Mouse (Mus musculus) layer of hippocampus, adult 8-10 months (tissue): ENCODE results near the gene Srl. TPM values are rescaled to one million over a fixed set of nuclear protein-coding genes. Genes with fewer than 3 reads are reported as not detected.

Source experiments
- DNase-seq, 2 experiments: peaks; one replicate each; pipeline ENCODE4 v3.0.0; 2022; ENCODE audit warnings: low spot score in 2 of 2
- total RNA-seq, 4 experiments: library from RNA; stranded (reverse); gene quantifications; 2 replicates each; pipeline ENCODE4 v1.2.4; 2022

Gene Srl
- total RNA-seq, 4 experiments from 2014 or later, result 10.4 to 14.5 (median 11.2) TPM

DNA sequence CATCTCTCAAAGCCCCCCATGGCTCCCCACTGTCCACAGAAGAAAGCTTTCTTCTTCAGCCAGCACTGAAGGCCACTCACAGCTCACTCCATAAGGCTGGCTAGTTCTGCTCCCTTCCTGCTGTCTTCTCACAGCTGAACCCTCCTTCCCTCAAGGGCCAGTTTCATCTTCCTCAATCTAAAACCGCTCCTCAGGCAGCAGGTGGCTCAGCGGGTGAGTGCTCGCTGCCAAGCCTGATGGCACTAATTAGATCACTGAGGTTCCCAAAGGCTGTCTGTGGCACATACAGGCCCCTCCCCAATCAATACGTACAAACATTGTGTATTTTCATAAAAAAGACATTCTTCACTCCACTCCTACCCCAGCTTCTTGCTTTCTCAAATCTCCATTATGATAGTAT lies 22.5 kb downstream of the Srl start:
- DNase-seq, result no peak

DNA sequence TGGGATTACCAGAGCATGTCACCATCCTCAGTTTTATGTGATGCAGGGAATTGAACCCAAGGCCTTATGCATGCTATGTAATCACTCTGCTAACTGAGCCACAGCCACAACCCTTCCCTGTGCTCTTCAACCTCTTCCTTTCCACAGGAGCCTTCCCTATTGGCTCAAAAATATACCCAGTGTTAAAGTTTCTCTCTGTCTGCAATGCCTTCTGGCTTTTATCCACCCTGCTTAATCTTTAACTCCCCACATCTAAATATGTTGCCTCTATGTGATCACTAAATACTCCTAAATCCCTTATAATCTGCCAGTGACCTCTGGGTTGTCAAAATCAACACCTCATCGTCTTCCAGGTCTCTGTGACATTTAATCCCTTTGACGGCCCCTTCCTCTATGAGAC lies 23.7 kb downstream of the Srl start:
- no peak for DNase-seq

DNA sequence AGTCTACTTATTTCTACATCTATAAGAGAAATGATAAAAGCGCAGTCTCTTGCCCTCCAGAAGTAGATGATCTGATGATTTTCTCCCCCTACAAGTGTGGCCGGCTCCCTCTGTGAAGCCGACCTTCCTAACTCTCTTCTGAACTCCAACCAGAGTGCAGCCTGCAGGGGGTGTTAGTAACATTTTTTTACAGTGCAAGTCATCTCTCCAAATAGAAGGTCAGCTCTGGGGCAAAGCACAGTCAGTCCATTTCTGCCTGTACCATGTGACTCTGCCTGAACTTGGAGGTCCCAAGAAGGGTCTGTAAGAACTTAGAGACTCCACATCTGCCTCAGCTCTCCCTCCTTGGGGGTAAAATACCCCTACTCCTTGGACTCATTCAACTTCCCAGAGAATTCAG lies 27.2 kb downstream of the Srl start:
- no peak for DNase-seq

DNA sequence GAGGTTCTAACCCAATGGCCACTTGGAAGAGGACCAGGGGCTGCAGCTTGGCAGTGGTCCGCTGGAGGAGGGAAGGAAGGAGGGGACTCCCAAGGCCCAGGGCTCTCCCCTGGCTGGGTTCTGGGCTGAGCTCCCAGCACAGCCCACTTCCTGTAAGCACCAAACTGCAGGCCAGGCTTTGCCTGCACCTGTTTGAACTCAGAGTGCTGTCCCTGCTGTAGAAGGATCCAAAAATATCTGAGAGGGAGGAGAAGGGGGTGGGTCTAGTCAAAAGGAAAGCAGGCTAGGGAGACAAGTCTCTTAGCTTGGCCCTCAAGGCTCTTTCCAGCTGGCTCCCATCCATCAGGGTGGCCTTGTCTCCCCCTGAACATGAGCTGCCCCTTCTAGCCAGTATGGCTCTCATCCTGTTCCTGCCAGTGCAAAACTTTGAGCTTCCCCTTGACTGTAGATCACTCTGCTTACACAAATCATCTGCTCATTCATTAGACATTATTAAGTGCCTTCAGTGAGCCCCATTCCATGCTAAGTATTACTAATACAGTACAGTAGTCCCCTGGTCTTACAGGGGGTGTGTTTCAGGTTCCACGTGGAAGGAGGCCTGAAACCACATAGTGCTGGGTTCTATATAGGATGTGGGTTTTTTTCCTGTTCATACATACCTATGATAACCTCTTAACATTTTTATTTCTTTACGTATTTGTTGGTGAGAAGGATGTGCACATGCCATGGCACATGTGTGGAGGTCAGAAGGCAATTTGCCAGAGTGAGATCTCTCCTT lies 28.8 kb downstream of the Srl start:
- no peak for DNase-seq

DNA sequence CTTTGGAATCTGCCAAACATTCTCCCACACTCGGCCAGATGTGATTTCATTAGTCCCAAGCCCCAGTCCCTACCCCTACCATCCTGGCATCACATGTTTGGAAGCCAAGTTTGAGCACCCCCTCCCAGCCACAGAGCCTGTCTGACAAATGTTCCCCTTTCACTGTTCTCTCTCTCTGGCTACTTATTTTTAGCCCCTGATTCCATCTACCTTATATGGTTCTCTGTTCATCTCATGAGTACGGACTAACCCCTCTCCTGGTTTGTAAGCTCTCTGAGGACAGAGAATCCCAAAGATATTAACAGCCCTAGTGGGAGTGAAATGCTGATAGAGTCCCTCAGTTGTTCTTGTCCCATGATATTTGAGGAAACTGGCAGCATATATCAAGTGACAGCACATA lies 30.2 kb downstream of the Srl start:
- peak in 1 of 2 experiments; percentile 38 for DNase-seq

DNA sequence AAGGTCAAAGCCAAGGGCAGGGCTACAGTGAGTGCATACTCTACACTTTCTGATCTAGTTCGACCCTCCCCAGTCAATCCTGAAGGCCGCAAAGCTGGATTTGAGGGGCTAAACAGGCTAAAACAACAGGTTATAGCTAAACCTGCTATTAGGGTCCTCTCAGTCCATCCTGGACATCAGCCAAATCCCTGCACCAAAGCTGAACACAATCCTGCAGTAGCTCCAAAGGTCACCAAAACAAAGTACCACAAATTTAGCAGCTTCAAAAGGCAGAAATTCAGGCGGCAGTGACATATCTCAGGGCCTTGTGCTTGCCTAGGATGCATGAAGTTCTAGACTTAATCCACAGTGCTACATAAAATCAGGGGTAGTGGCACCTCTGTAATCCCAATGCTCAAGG lies 35.4 kb downstream of the Srl start:
- DNase-seq, result no peak

DNA sequence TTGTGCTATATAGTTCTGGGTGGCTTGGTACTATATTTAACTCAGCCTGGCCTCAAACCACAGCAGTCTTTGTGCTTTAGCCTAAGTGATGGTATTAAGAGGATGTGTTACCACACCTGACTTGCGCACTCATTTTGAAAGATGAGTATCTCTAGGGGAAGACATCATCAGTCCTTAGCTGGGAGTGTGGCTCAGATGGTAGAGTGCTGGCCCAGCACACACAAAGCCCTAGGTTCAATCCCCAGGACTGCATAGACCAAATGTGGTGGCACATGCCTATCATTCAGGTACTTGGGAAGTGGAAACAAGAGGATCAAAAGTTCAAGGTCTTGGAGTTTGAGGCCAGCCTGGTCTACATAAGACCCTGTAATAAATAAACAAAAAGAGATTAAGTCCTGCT lies 38.1 kb downstream of the Srl start:
- DNase-seq, result no peak

DNA sequence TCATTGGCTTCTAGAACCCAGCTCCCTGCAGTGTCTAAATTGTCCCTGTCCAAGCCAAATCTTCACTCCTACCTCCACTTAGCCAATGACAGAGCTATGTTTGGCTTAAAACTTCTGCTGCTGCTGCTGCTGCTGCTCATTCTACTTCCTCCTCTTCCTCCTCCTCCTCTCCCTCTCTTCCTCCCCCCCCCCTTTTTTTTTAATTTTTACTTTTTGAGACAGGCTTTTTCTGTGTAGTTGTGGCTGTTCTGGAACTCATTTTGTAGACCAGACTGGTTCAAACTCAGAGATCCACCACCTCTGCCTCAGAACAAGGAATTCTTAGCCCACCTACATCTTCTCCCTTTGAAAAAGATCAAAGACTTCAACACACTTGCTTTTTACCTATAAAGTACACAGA lies 39.0 kb downstream of the Srl start:
- DNase-seq, result no peak

DNA sequence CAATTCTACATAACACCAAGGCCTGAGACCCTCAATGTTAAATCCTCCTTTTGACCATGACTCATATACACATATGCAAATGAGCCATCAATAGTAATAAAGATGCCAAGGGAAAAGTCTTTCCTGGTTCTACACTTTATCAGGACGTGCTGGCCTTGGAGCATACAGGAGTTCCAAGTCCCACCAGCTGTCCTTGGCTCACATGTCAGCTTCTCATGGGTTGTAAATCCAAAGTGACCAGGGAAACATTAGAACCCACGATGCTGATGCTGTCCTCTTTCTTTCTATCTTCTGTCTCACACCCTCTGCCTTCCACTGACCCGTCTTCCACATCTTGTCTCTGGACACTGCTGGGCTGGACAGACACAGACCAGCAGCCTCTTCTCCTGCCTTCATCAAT lies 39.9 kb downstream of the Srl start:
- DNase-seq, result no peak

DNA sequence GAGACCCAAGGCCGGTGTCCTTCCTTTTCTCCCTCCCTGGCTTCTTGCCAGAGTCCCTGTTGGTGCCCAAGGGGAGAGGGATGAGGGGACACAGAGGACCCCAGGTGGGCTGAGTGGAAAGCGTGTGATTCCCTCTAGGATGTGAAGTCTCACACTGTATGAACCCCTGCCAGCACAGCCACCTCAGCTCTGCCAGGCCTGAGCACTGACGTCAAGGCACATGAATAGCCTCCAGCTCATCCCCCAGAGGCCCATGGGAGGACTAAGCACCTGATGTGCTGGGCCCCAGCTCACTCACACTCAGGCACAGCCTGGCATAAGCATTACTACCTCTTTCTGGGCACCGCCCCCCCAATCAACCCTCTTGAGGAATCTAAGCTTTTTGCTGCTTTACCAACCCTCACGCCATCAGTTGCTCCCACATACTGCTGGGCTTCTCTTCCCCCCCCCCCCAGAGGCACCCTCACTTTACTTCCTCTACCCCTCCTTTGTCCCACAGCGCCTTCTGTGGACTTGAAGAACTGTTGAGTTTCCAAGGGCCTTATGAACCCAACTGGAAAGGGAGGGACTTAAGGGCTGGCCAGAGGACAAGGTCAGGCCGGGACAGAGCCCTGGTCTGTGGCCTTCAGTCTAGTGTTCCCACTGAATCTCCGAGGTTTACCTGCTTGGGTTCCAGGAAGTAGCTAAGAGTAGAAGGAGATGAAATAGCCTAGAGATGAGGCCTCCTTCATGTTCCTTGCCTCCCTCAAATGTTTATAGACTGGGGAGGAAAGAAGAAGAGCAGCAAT lies 40.8 kb downstream of the Srl start:
- no peak for DNase-seq

DNA sequence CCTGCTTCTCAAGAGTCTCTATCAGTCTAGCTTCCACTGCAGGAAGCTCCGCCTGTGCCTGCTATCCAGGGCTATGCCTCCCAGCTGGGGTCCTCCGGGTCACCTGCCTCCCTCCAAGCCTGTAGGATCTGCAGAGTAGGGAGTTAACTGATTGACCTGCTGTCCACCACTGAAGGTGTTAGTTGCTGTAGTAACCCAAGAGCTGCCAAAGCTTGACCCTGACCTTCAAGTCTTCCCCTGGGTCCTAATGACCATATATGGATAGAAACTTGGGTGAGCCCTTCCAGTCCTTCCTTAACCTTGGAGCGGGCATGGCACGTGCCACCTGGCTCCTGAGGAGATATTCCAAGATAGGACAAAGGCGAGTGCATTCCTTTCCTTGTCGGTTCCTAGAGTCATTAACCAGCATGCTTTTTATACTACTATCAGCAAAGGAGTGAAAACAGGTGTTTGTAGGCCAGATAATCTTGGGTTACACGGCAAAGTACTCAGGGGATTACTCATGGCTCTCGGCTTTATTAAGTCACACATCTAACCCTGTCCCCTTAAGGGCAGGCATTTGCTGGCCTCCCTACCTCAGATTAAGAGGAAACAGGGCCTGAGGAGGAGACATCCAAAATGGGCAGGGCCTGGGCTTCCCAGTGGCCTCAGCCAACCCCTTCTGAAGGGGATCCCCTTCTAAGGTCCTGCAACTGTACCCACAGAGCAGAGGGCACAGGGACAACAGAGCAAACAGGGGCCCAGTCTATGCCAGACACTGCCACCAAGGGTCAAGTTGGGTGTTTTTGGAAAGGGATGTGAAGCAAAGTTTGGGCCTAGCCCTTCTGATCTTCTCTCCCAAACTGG lies 43.6 kb downstream of the Srl start:
- no peak for DNase-seq

DNA sequence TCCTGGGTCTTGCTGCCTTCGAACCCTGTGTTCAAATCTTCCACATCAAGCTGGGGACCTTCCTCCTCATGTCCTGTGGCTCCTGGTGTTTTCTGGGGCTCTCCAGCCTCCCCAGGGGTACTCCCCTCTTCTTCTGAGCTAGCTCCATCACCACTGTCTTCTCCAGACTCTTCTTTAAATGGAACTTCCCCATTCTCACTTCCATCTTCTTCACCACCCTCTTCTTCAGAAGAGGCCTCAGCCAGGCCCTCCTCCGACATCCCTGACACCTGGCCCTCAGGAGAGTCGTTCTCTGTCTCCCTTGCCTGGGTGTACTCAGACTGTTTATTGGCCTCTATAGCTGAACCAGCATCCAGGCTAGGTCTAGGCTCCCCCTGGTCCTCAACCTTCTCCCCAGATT lies 45.1 kb downstream of the Srl start:
- DNase-seq, result no peak

DNA sequence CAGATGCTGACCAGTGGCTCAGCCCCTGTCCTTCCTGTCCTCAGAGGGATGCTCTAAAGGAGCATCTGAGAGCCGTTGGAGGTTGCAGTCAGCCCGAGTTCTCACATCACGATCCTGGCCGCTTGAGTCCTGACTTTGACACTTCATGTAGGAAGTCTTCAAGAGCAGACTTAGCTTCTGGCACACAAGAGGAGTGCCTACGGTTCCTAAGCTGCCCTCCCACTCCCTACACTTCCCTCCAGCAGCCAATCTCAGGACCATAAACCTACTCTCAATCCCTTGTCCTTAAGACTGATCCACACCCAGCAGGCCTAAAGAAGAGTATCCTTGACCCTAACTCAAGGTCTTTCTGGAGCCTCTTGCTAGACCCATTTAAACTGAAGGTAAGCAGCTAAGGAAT lies 45.8 kb downstream of the Srl start:
- peak in 1 of 2 experiments; percentile 61 for DNase-seq

DNA sequence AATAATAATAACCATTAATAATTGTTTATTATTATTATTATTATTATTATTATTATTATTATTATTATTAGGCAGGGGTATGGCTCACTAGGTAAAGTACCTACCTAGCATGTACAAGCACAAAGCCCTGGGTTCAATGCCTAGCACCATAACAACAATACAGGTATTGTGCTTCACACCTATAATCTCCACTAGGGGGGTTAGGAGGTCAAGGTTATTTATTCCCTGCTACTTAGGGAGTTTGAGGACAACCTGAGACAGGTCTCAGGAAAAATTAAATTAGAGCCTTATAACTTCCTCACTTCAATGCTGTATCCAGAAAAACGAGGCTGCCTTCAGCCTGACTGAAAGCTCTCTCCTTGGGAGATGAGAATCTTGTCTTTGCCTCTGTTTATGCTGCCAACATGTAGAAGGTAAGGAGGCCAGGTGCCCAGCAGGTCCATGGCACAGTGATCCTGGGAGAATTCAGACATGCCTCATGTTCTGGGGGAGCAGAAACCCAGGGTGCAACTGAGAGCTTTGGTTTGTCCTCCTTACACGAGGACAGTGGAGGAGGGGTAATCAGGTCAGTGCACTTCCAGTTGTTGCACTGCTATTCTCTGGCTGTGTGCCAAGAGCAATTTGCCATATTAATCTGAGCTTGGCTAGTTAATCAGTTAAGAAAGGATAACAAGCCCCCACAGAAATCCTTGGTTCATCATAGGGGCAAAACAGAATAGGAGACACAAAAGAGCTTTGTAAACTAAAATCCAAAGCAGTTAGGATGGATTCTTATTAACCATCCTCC lies 48.6 kb downstream of the Srl start:
- no peak for DNase-seq

DNA sequence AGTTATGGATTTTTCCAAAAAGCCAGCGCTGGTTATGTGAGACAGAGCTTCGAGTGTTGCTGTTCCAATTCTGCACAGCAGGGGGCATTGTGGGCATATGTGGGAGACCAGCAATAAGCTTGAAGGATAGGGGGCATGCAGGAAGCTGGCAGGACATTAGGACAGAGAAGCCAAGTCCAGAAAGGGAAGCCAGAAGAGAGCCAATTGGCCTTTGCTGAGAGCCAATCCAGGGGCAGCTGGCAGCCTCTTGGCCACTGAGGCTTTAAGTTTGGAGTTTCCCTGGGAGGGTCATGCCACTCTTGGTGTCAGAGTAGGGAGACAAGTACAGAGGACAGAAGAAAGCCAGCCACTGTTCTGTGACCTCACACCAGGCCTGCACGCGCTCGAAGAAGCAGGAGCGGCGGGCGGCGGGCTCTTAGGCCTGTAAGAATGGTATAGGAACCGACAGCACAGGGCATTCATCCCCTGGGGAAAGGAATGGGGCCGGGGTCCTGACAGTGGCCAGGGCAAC lies 52.4 kb downstream of the Srl start:
- peak; percentile 92 to 99 for DNase-seq

DNA sequence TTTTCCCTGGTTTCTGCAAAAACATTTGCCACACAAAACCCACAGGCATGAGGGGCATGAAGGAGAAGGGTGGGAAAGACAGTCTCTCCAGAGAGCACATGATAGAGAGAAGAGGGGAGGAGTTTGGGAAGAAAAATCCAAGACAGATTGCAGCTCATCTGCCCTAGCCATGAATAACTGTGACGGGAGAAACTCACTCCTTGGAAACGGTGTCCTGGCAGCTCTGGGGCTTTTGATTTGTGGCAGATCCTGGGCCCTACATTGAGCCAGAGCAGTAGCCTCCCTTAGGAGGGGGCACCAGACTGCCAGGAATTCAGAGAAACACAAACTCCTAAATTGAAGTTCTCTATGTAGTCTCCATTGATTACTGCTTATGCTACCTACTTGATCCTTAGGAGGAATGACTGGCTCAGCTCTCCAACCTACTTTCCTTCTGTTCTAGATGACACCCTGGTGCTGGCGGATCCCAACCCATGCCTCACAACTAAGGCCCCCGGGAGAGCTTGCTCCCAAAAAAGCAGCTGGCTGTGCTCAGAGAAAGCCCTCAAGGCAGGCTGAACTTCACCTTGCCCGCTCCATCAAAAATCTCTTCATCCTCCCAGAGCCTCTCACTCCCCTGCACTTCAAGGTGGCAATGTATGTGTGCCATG lies 60.9 kb downstream of the Srl start:
- no peak for DNase-seq

DNA sequence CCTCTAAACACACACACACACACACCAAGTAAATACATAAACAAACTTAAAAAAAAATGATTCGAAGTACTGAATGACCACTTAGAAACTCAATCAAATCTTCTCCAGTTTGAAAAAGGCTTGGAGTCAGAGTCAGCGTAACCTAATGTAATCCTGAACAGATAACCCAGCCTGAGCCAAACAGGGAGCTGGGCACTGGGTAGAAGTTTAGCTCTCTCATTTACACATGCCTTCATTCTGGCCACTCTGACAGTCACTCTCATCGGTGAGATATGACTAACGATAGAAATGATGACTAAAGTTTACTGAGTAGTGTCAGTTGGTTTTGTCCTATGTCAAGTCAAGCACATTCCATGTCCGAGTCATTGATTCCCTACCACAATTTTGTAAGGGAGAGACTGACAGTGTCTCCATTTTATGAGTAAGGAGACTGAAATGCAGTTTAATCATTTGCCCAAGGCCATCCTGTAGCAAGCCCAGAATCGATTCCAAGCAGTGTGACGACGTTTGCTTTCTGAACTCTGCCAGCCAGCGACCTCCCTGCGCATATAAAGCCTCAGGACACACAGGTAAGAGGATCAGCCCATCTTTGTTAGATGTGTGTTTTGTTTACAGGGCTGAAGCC lies 63.9 kb downstream of the Srl start:
- no peak for DNase-seq

DNA sequence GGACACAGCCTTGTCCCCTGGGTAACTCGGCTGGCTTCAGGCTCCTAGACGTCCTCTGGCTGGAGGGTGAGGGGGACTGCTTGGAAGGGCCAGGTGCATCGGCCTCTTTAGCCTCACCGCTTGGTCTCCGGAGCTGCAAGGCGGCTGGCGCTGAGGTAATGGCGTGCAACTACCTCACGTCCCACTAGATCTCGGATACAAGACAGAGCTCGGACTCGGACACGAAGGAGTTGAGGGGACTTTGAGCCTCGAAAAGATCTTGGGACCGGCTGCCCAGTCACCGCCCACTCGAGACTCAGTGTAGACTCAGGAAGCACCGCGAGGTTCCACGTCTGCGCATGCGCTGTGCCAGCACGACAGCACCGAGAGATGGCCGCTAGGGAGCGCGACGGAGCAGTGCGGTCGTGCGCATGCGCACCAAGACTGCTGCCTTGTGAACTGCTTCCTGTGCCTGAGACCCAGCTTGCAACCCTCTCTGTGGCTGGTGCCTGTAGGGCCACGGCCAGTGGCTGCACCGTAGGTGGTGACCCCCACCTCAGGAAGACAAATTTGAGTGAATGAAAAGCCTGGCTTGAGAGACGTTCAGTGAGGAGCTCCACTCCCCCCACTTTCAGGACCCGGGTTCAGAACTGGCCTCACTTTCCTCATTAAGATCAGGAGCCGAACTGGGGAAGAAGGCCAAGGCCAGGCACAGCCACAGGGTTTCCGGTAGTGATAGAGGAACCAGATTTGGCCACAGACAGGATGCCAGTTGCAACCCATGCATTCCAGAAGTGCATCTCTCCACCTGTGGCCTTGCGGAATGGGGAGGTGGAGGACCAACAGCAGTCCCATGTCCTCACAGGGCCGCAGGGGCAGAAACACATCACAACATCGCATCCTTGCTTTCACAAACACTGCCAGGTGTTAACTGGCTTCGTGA lies 66.5 kb downstream of the Srl start:
- DNase-seq, result peak; percentile 95 to 99
